Mouse (Mus musculus) heart, embryonic 11.5 days (tissue): ENCODE results near the gene Tfpt. TPM values are rescaled to one million over a fixed set of nuclear protein-coding genes. Genes with fewer than 3 reads are reported as not detected.
A peak's percentile ranks its signal among the peaks of the same experiment; 100 is the strongest.
"Not testable (repeated sequence)": the region's sequence is repeated elsewhere in the genome, so short reads cannot be mapped to it uniquely, and the experiment has no call there.

Source experiments
- ATAC-seq: fragments of 200-750 bp; cut with Nextera tagmentation; replicated peaks from 2 replicates; pipeline ENCODE4 v1.8.0; 2017; ENCODE audit warnings: moderate library complexity; ENCODE audit not compliant: insufficient number of reproducible peaks, low FRiP score, low TSS enrichment
- H3K27ac ChIP-seq: fragments of 300-500 bp; sonication (generic); 2 replicates; pipeline ENCODE4 v1.5.1; 2014; ENCODE audit warnings: mild to moderate bottlenecking, low read depth, low read length
- H3K27me3 ChIP-seq: fragments of 300-500 bp; sonication (generic); 2 replicates; pipeline ENCODE4 v1.6.1; 2014; ENCODE audit warnings: mild to moderate bottlenecking, low read length, mixed read lengths; ENCODE audit not compliant: control insufficient read depth, insufficient read depth
- H3K36me3 ChIP-seq: fragments of 300-500 bp; sonication (generic); 2 replicates; pipeline ENCODE4 v1.6.1; 2014; ENCODE audit warnings: mild to moderate bottlenecking, low read length, moderate library complexity, mixed read lengths; ENCODE audit not compliant: control insufficient read depth, insufficient read depth
- H3K4me1 ChIP-seq: fragments of 300-500 bp; sonication (generic); 2 replicates; pipeline ENCODE4 v1.6.1; 2014; ENCODE audit warnings: low read length; ENCODE audit not compliant: control insufficient read depth, insufficient read depth
- H3K4me2 ChIP-seq: fragments of 300-500 bp; sonication (generic); 2 replicates; pipeline ENCODE4 v1.6.1; 2014; ENCODE audit warnings: mild to moderate bottlenecking, moderate library complexity
- H3K4me3 ChIP-seq: fragments of 300-500 bp; sonication (generic); 2 replicates; pipeline ENCODE4 v1.5.1; 2014; ENCODE audit warnings: low read depth, low read length
- H3K9ac ChIP-seq: fragments of 300-500 bp; sonication (generic); 2 replicates; pipeline ENCODE4 v1.6.1; 2014; ENCODE audit warnings: mild to moderate bottlenecking, low read depth, low read length, moderate library complexity
- H3K9me3 ChIP-seq: fragments of 300-500 bp; sonication (generic); replicated peaks from 2 replicates; pipeline ENCODE4 v1.6.1; 2016; ENCODE audit warnings: low read length; ENCODE audit not compliant: control insufficient read depth
- WGBS: fragments of 180-500 bp; shearing (Covaris S2); extraction: QIAGEN DNeasy Blood & Tissue Kit; methylation state at CpG from one replicate; pipeline ENCODE4 v1.1.7; 2014; ENCODE audit not compliant: insufficient replicate concordance; 5-methylcytosine and 5-hydroxymethylcytosine counted together
- microRNA-seq: library from miRNA; unstranded; fragments of <30 nt; microRNA quantifications from one replicate; pipeline ENCODE4, GENCODE M21; 2016; ENCODE audit warnings: borderline number of aligned reads
- polyA plus RNA-seq: library from polyadenylated mRNA; unstranded; fragments of >200 nt; fragmentation: Nextera tagmentation; extraction: Ambion mirVana; gene quantifications from 2 replicates; pipeline ENCODE4 v1.2.1, GENCODE M21; 2014

Gene Tfpt
- polyA plus RNA-seq, 1 experiment from 2014 or later = 17.8 TPM

GRCm38 (mm10) chr7:3578196-3578595, 51.5 kb downstream of the Tfpt start:
- 74% methylated on average over 2 of the region's 2 CpGs for WGBS
- no peaks in the 10 kb centered on the region for H3K4me1 ChIP-seq
- no peak overlapping the region for H3K27ac ChIP-seq
- H3K4me3 ChIP-seq = no peak overlapping the region
- H3K9ac ChIP-seq = no peak overlapping the region
- no peaks in the 10 kb centered on the region for H3K27me3 ChIP-seq
- no peaks in the 10 kb centered on the region for H3K9me3 ChIP-seq
- H3K4me2 ChIP-seq = no peak overlapping the region
- ATAC-seq = no peak
- H3K36me3 ChIP-seq = no peaks in the 10 kb centered on the region

- H3K4me3 ChIP-seq = no peak overlapping the region
- H3K36me3 ChIP-seq = no peaks in the 10 kb centered on the region
- no peaks in the 10 kb centered on the region for H3K4me1 ChIP-seq
- no peak overlapping the region for H3K4me2 ChIP-seq
- no peak for ATAC-seq
- no peaks in the 10 kb centered on the region for H3K9me3 ChIP-seq
- no peaks in the 10 kb centered on the region for H3K27me3 ChIP-seq
- no peak overlapping the region for H3K9ac ChIP-seq
- WGBS = 68% methylated on average over 5 of the region's 5 CpGs
- H3K27ac ChIP-seq = no peak overlapping the region
Observed at GRCm38 (mm10) chr7:3576354-3577124, 53.2 kb downstream of the Tfpt start.

- Histone ChIP-seq H3K4me2 (no peak overlapping the region), H3K27me3 (no peaks in the 10 kb centered on the region), H3K9ac (no peak overlapping the region), H3K36me3 (no peaks in the 10 kb centered on the region), H3K4me1 (no peaks in the 10 kb centered on the region), H3K27ac (no peak overlapping the region), H3K4me3 (no peak overlapping the region), H3K9me3 (no peaks in the 10 kb centered on the region)
- 47% methylated on average over 5 of the region's 5 CpGs for WGBS
- no peak for ATAC-seq
Observed at GRCm38 (mm10) chr7:3574216-3574615, 55.5 kb downstream of the Tfpt start.

- no peak overlapping the region for H3K9ac ChIP-seq
- no peaks in the 10 kb centered on the region for H3K4me1 ChIP-seq
- no peak overlapping the region for H3K4me3 ChIP-seq
- 75% methylated on average over 1 of the region's 1 CpGs for WGBS
- no peak overlapping the region for H3K4me2 ChIP-seq
- ATAC-seq = no peak
- H3K27me3 ChIP-seq = no peaks in the 10 kb centered on the region
- no peak overlapping the region for H3K27ac ChIP-seq
- no peaks in the 10 kb centered on the region for H3K36me3 ChIP-seq
- no peaks in the 10 kb centered on the region for H3K9me3 ChIP-seq
Observed at GRCm38 (mm10) chr7:3571847-3572246, 57.9 kb downstream of the Tfpt start.

GRCm38 (mm10) chr7:3570580-3570979, 59.1 kb downstream of the Tfpt start:
- not testable (repeated sequence) for ATAC-seq, H3K27me3 ChIP-seq, H3K4me3 ChIP-seq, H3K4me1 ChIP-seq, H3K27ac ChIP-seq, H3K36me3 ChIP-seq, H3K9ac ChIP-seq, H3K4me2 ChIP-seq, H3K9me3 ChIP-seq
- 87% methylated on average over 3 of the region's 3 CpGs for WGBS

Small RNA genes within 50 kb of the gene (microRNA-seq; reads per million reads assigned to microRNA genes)
- gene Gm25100 = not detected
- gene Mir3572 = 2.6 reads per million, percentile 30 among the genes with 10 or more reads in this experiment

Other genes starting within 250 kb of the Tfpt start
- gene Cacng8, start 239.2 kb downstream of the Tfpt start, polyA plus RNA-seq = 1.7 and 1.8 TPM in 2 replicates
- gene Cacng6, start 205.7 kb downstream of the Tfpt start, polyA plus RNA-seq = 18.3 and 19.0 TPM in 2 replicates
- gene Tarm1, start 127.3 kb downstream of the Tfpt start, polyA plus RNA-seq = not detected in 2 replicates
- gene Oscar, start 13.8 kb downstream of the Tfpt start, polyA plus RNA-seq = 0.21 and 0.56 TPM in 2 replicates
- gene Ndufa3, start 12.6 kb downstream of the Tfpt start, polyA plus RNA-seq = 621 and 642 TPM in 2 replicates
- gene Prpf31, start 56 bp upstream of the Tfpt start, polyA plus RNA-seq = 67.6 and 78.3 TPM in 2 replicates
- gene Cnot3, start 15.3 kb upstream of the Tfpt start, polyA plus RNA-seq = 42.2 and 43.5 TPM in 2 replicates
- gene Leng1, start 35.9 kb upstream of the Tfpt start, polyA plus RNA-seq = 16.3 and 16.6 TPM in 2 replicates
- 5.7 and 6.2 TPM in 2 replicates for gene Tmc4, start 47.6 kb upstream of the Tfpt start, polyA plus RNA-seq
- 173 and 197 TPM in 2 replicates for gene Tsen34, start 62.9 kb upstream of the Tfpt start, polyA plus RNA-seq
- 23.9 and 30.2 TPM in 2 replicates for gene Mboat7, start 63.6 kb upstream of the Tfpt start, polyA plus RNA-seq
- 925 and 966 TPM in 2 replicates for gene Rps9, start 74.1 kb upstream of the Tfpt start, polyA plus RNA-seq
- gene Pirb, start 90.5 kb upstream of the Tfpt start, polyA plus RNA-seq = 0.06 and 0.07 TPM in 2 replicates
- not detected in 2 replicates for gene Gm15448, start 195.8 kb upstream of the Tfpt start, polyA plus RNA-seq
- not detected in 2 replicates for gene Pira2, start 215.1 kb upstream of the Tfpt start, polyA plus RNA-seq